Mouse (Mus musculus) embryo, embryonic 10 days (tissue): ENCODE data around the gene Ly6g6d.

Experiments
- DNase-seq: peaks from one replicate; pipeline ENCODE4 v3.0.0-alpha.2; 2015; ENCODE audit warnings: low spot score

Ly6g6d gene

GRCm38 (mm10) chr17:35023756-35024155, 54.1 kb downstream of the Ly6g6d start:
- DNase-seq, result no peak

- DNase-seq, result no peak
These were observed 54.6 kb downstream of the Ly6g6d start for GRCm38 (mm10) chr17:35023221-35023620.

- DNase-seq, result no peak
These were observed 55.3 kb downstream of the Ly6g6d start for GRCm38 (mm10) chr17:35022541-35023060.

GRCm38 (mm10) chr17:35021842-35022477, 55.9 kb downstream of the Ly6g6d start:
- DNase-seq, result no peak
